Mouse (Mus musculus) olfactory bulb, adult 2 months (tissue): ENCODE results near the gene Unc119b. TPM values are rescaled to one million over a fixed set of nuclear protein-coding genes. Genes with fewer than 3 reads are reported as not detected.

Experiments used
- H3K27ac ChIP-seq: fragments of 200-500 bp; 2 replicates; pipeline ENCODE4 v1.5.1; 2012; ENCODE audit warnings: low read depth, low read length; ENCODE audit not compliant: insufficient read depth
- H3K4me1 ChIP-seq: fragments of 200-500 bp; 2 replicates; pipeline ENCODE4 v1.6.1; 2012; ENCODE audit warnings: low read length; ENCODE audit not compliant: control insufficient read depth, insufficient read depth
- H3K4me3 ChIP-seq: fragments of 200-500 bp; 2 replicates; pipeline ENCODE4 v1.5.1; 2012; ENCODE audit warnings: mild to moderate bottlenecking, low read depth, low read length, moderate library complexity; ENCODE audit not compliant: insufficient read depth
- CTCF ChIP-seq: fragments of 200-500 bp; IDR thresholded peaks from 2 replicates; pipeline ENCODE4 v1.5.1; 2012; ENCODE audit warnings: low read depth, mild to moderate bottlenecking, low read length, moderate library complexity; ENCODE audit not compliant: insufficient read depth
- POLR2A ChIP-seq: fragments of 200-500 bp; IDR thresholded peaks from 2 replicates; pipeline ENCODE4 v1.6.1; 2012; ENCODE audit warnings: mild to moderate bottlenecking, low read depth, low read length, moderate library complexity; ENCODE audit not compliant: insufficient read depth
- WGBS: fragments of 180-500 bp; shearing (Covaris S2); methylation state at CpG from one replicate; pipeline ENCODE4 v1.1.7; 2018; 5-methylcytosine and 5-hydroxymethylcytosine counted together
- polyA plus RNA-seq: library from polyadenylated mRNA; stranded (reverse); fragments of >200 nt; gene quantifications from 2 replicates; pipeline ENCODE4 v1.2.4, GENCODE M21; 2012; ENCODE audit warnings: low replicate concordance; ENCODE audit not compliant: missing spikeins, insufficient read depth, insufficient read length

The Unc119b gene
- polyA plus RNA-seq = not detected in 2 replicates

GRCm38 (mm10) chr5:115134234-115135165 is at the start of gene Unc119b:
Gene Unc119b, minus strand, starts transcription at chr5:115134975.
- TF ChIP-seq CTCF = no peak
- peak; percentile 76 for TF ChIP-seq POLR2A
- peaks cover 11% of the 10 kb centered on the region for H3K4me1 ChIP-seq
- H3K27ac ChIP-seq = no peak within 1 kb of the TSS
- WGBS = under 1% methylated on average over 79 of the region's 81 CpGs
- peak within 1 kb of the TSS; percentile 75 for H3K4me3 ChIP-seq

GRCm38 (mm10) chr5:115183482-115183881 is 48.7 kb upstream of the Unc119b start:
- H3K27ac ChIP-seq = no peak overlapping the region
- TF ChIP-seq CTCF (no peak), POLR2A (no peak)
- no peak overlapping the region for H3K4me3 ChIP-seq
- 89% methylated on average over 10 of the region's 10 CpGs for WGBS
- H3K4me1 ChIP-seq = peaks cover 26% of the 10 kb centered on the region

GRCm38 (mm10) chr5:115182925-115183324 is 48.1 kb upstream of the Unc119b start:
- 71% methylated on average over 8 of the region's 8 CpGs for WGBS
- Histone ChIP-seq H3K4me3 (no peak overlapping the region), H3K27ac (no peak overlapping the region), H3K4me1 (peaks cover 26% of the 10 kb centered on the region)
- TF ChIP-seq CTCF (no peak), POLR2A (no peak)

- H3K4me1 ChIP-seq = peaks cover 14% of the 10 kb centered on the region
- no peak overlapping the region for H3K4me3 ChIP-seq
- no peak for TF ChIP-seq POLR2A
- no peak for TF ChIP-seq CTCF
- no peak overlapping the region for H3K27ac ChIP-seq
- WGBS = 82% methylated on average over 13 of the region's 13 CpGs
Measured at GRCm38 (mm10) chr5:115181248-115181940, 46.6 kb upstream of the Unc119b start.

- TF ChIP-seq POLR2A (no peak), CTCF (no peak)
- Histone ChIP-seq H3K4me1 (peaks cover 8% of the 10 kb centered on the region), H3K27ac (no peak overlapping the region), H3K4me3 (no peak overlapping the region)
- 94% methylated on average over 11 of the region's 11 CpGs for WGBS
Measured at GRCm38 (mm10) chr5:115179596-115179995, 44.8 kb upstream of the Unc119b start.

- no peak for TF ChIP-seq POLR2A
- no peak for TF ChIP-seq CTCF
- Histone ChIP-seq H3K4me1 (peaks cover 5% of the 10 kb centered on the region; the same call in 1 of the 2 replicates), H3K27ac (no peak overlapping the region), H3K4me3 (no peak overlapping the region)
- WGBS = 87% methylated on average over 6 of the region's 6 CpGs
Measured at GRCm38 (mm10) chr5:115177866-115178265, 43.1 kb upstream of the Unc119b start.

GRCm38 (mm10) chr5:115174554-115174953 is 39.8 kb upstream of the Unc119b start:
- Histone ChIP-seq H3K27ac (no peak overlapping the region), H3K4me1 (no peaks in the 10 kb centered on the region), H3K4me3 (no peak overlapping the region)
- 94% methylated on average over 1 of the region's 1 CpGs for WGBS
- no peak for TF ChIP-seq POLR2A
- no peak for TF ChIP-seq CTCF

GRCm38 (mm10) chr5:115170150-115170549 is 35.4 kb upstream of the Unc119b start:
- TF ChIP-seq POLR2A (no peak), CTCF (no peak)
- no peaks in the 10 kb centered on the region; the same call in 1 of the 2 replicates for H3K4me1 ChIP-seq
- no peak overlapping the region for H3K4me3 ChIP-seq
- H3K27ac ChIP-seq = no peak overlapping the region
- 87% methylated on average over 8 of the region's 8 CpGs for WGBS
